Mouse (Mus musculus) ES-Bruce4 (cell line): ENCODE measurements around the gene Hist2h2aa1. TPM values are rescaled to one million over a fixed set of nuclear protein-coding genes. Genes with fewer than 3 reads are reported as not detected.

Source experiments
- H3K27ac ChIP-seq: 2 replicates; pipeline ENCODE4 v1.5.1; 2012; ENCODE audit warnings: low read length, inconsistent platforms; ENCODE audit not compliant: insufficient read depth
- H3K27me3 ChIP-seq: 2 replicates; pipeline ENCODE4 v1.6.1; 2012; ENCODE audit warnings: mild to moderate bottlenecking, low read length, inconsistent platforms; ENCODE audit not compliant: control insufficient read depth, poor library complexity, insufficient read depth, severe bottlenecking
- H3K36me3 ChIP-seq: 2 replicates; pipeline ENCODE4 v1.6.1; 2012; ENCODE audit warnings: inconsistent platforms, mild to moderate bottlenecking, low read length, moderate library complexity; ENCODE audit not compliant: control insufficient read depth, poor library complexity, insufficient read depth, severe bottlenecking
- H3K4me1 ChIP-seq: one replicate; pipeline ENCODE4 v1.8.1; 2011; ENCODE audit warnings: low read length; ENCODE audit not compliant: control insufficient read depth, insufficient read depth
- H3K4me3 ChIP-seq: 2 replicates; pipeline ENCODE4 v1.5.1; 2011; ENCODE audit warnings: low read depth, mild to moderate bottlenecking, low read length
- H3K9ac ChIP-seq: 2 replicates; pipeline ENCODE4 v1.6.1; 2012; ENCODE audit warnings: low read depth, mild to moderate bottlenecking, inconsistent platforms; ENCODE audit not compliant: poor library complexity, severe bottlenecking
- H3K9me3 ChIP-seq: replicated peaks from 2 replicates; pipeline ENCODE4 v1.6.1; 2012; ENCODE audit warnings: mild to moderate bottlenecking, low read length, inconsistent platforms; ENCODE audit not compliant: control insufficient read depth, poor library complexity, insufficient read depth, severe bottlenecking
- CTCF ChIP-seq: IDR thresholded peaks from one replicate; pipeline ENCODE4 v1.8.1; 2011; ENCODE audit warnings: low read depth, low read length
- EP300 ChIP-seq: IDR thresholded peaks from 2 replicates; pipeline ENCODE4 v1.6.1; 2011; ENCODE audit warnings: low read depth, low read length; ENCODE audit not compliant: insufficient read depth
- POLR2A ChIP-seq: IDR thresholded peaks from one replicate; pipeline ENCODE4 v1.8.1; 2011; ENCODE audit warnings: low read length; ENCODE audit not compliant: insufficient read depth
- polyA plus RNA-seq: library from polyadenylated mRNA; stranded (reverse); fragments of >200 nt; gene quantifications from 2 replicates; pipeline ENCODE4 v1.2.4, GENCODE M21; 2011; ENCODE audit warnings: low read depth; ENCODE audit not compliant: missing spikeins, insufficient read depth, insufficient read length

The Hist2h2aa1 gene
- polyA plus RNA-seq, 1 experiment, result not detected

DNA sequence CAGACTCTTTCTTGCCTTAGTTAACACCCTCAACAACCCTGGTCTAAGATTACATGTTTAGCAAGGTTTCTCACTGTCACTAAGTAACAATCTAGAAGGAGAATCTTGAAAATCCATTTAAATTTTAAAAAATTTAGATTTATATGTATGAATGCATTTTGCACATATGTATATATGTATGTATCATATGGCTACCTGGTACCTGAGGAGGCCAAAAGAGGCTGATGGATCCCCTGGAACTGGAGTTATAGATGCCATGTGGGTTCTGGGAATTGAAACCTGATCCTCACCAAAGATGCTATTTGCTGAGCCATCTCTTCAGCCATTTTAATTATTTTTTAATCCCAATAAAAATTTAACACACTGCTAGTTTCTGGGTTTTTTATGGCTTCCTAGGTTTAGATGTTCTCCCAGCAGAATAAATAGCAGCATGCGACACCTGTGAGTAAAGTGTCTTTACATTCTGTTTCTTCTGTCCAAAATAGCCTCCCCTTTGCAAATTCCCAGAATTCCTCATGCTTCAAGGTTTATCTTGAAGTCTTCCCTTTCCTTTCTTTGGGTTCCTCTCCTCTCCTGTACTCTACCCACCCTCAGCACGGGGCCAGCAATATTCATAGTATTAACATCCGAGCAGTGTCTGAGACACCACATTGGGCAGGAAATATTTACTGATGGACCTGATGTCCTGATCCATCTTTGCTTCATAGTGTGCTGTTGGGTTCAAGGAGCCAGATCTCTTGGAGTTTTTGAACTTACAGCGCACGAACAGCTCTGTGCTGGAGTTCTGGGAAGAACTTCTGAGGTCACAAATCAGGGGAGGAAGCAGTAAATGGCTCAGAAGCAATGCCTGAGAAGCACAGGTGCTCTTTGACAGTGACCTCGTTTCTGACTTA is 3.1 kb downstream of the Hist2h2aa1 start:
- TF ChIP-seq EP300, result no peak
- no peak for TF ChIP-seq POLR2A
- peak overlapping the region; percentile 54 for H3K4me3 ChIP-seq
- peaks cover 7% of the 10 kb centered on the region; the same call in 1 of the 2 replicates for H3K36me3 ChIP-seq
- H3K27me3 ChIP-seq, result no peaks in the 10 kb centered on the region
- peak overlapping the region; percentile 69 for H3K27ac ChIP-seq
- peak overlapping the region; percentile 99 for H3K9ac ChIP-seq
- H3K9me3 ChIP-seq, result no peaks in the 10 kb centered on the region
- H3K4me1 ChIP-seq, result no peaks in the 10 kb centered on the region

DNA sequence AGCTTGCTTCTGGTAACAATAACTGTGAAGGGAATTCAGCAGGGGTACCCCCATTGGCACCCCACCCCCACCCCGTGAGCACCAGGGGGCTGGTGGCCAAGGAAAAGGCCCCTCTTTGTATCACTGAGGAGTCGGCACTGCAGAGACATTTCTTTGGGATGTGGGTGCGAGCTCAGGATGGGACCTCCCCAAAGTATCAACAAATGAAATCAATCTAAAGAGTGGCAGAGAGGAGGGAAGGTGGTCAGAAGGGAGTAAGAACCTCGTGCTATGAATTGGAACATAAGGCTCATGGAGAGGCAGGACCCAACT is 3.7 kb downstream of the Hist2h2aa1 start:
- no peak overlapping the region for H3K27ac ChIP-seq
- H3K9me3 ChIP-seq, result no peaks in the 10 kb centered on the region
- peaks cover 7% of the 10 kb centered on the region; the same call in 1 of the 2 replicates for H3K36me3 ChIP-seq
- peak overlapping the region; percentile 99; the same call in 1 of the 2 replicates for H3K9ac ChIP-seq
- H3K27me3 ChIP-seq, result no peaks in the 10 kb centered on the region
- H3K4me3 ChIP-seq, result no peak overlapping the region
- no peaks in the 10 kb centered on the region for H3K4me1 ChIP-seq
- TF ChIP-seq EP300, result no peak
- no peak for TF ChIP-seq CTCF
- no peak for TF ChIP-seq POLR2A

DNA sequence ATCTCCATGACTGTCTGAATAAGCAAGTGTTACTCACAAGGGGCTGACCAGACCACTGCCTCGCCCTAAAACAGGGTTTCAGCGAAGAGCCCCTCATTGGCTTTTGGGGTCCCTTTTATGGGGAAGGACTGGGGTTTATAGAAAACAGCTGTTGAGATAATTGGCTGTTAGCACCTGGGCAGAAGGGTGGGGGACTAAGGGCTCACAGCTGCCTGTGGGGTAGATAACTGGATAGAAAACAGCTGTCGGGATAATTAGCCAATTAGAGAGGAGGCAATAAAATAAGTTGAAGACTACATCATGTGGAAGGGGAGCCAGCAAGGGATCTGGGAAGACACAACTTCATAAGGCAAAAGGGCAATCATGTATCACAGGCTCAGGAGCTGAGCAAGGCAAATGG is 5.6 kb downstream of the Hist2h2aa1 start:
- Histone ChIP-seq H3K4me1 (no peaks in the 10 kb centered on the region), H3K9me3 (no peaks in the 10 kb centered on the region), H3K9ac (no peak overlapping the region), H3K27ac (no peak overlapping the region), H3K36me3 (peaks cover 7% of the 10 kb centered on the region; the same call in 1 of the 2 replicates), H3K27me3 (no peaks in the 10 kb centered on the region), H3K4me3 (no peak overlapping the region)
- TF ChIP-seq CTCF, result no peak
- no peak for TF ChIP-seq POLR2A
- no peak for TF ChIP-seq EP300

- Histone ChIP-seq H3K36me3 (peaks cover 7% of the 10 kb centered on the region; the same call in 1 of the 2 replicates), H3K9ac (no peak overlapping the region), H3K27me3 (no peaks in the 10 kb centered on the region), H3K27ac (no peak overlapping the region), H3K4me3 (no peak overlapping the region), H3K9me3 (no peaks in the 10 kb centered on the region), H3K4me1 (no peaks in the 10 kb centered on the region)
- TF ChIP-seq EP300, result no peak
- no peak for TF ChIP-seq CTCF
- TF ChIP-seq POLR2A, result no peak
Measured at GRCm38 (mm10) chr3:96251787-96252186, 6.5 kb downstream of the Hist2h2aa1 start.

- no peaks in the 10 kb centered on the region for H3K36me3 ChIP-seq
- H3K9ac ChIP-seq, result peak overlapping the region; percentile 63
- H3K4me3 ChIP-seq, result peak overlapping the region; percentile 65
- H3K27ac ChIP-seq, result peak overlapping the region; percentile 16; the same call in 1 of the 2 replicates
- H3K9me3 ChIP-seq, result no peaks in the 10 kb centered on the region
- H3K4me1 ChIP-seq, result no peaks in the 10 kb centered on the region
- no peaks in the 10 kb centered on the region for H3K27me3 ChIP-seq
- TF ChIP-seq POLR2A (no peak), EP300 (peak; percentile 89), CTCF (no peak)
Measured at GRCm38 (mm10) chr3:96254683-96255355, 9.5 kb downstream of the Hist2h2aa1 start.
